Mouse (Mus musculus) mesoderm, embryonic 11.5 days (tissue): ENCODE data around the gene Htra2.

Source experiments
- DNase-seq: peaks from one replicate; pipeline ENCODE4 v3.0.0-alpha.2; 2012; ENCODE audit warnings: low read depth, low spot score

The Htra2 gene

GRCm38 (mm10) chr6:83054871-83055431 lies at the start of gene Htra2:
Htra2 (minus strand) TSS chr6:83055273.
- DNase-seq, result no peak

GRCm38 (mm10) chr6:83104158-83104557 lies 49.1 kb upstream of the Htra2 start:
- DNase-seq, result no peak

- no peak for DNase-seq
Observed at GRCm38 (mm10) chr6:83103130-83103650, 48.1 kb upstream of the Htra2 start.

- DNase-seq, result peak; percentile 72
Observed at GRCm38 (mm10) chr6:83101688-83102556, 46.8 kb upstream of the Htra2 start.

GRCm38 (mm10) chr6:83101316-83101687 lies 46.2 kb upstream of the Htra2 start, which contains the start of the genes Ccdc142 and Gm42688:
Ccdc142 (plus strand) TSS chr6:83101601.
Gm42688 (plus strand) TSS chr6:83101617.
- DNase-seq, result peak; percentile 73

GRCm38 (mm10) chr6:83098411-83098810 lies 43.3 kb upstream of the Htra2 start:
- no peak for DNase-seq

GRCm38 (mm10) chr6:83095968-83096367 lies 40.9 kb upstream of the Htra2 start:
- DNase-seq, result no peak

GRCm38 (mm10) chr6:83092416-83093127 lies 37.5 kb upstream of the Htra2 start:
- no peak for DNase-seq

GRCm38 (mm10) chr6:83087926-83088260 lies 32.8 kb upstream of the Htra2 start:
- DNase-seq, result no peak

- no peak for DNase-seq
Observed at GRCm38 (mm10) chr6:83087205-83087925, 32.3 kb upstream of the Htra2 start.

GRCm38 (mm10) chr6:83086121-83087035 lies 31.3 kb upstream of the Htra2 start, which contains the start of gene Lbx2:
Lbx2 (plus strand) TSS chr6:83086367.
- DNase-seq, result no peak

GRCm38 (mm10) chr6:83084477-83084876 lies 29.4 kb upstream of the Htra2 start:
- DNase-seq, result no peak

GRCm38 (mm10) chr6:83083497-83083896 lies 28.4 kb upstream of the Htra2 start:
- DNase-seq, result no peak

- no peak for DNase-seq
Observed at GRCm38 (mm10) chr6:83080210-83080609, 25.1 kb upstream of the Htra2 start.

- peak; percentile 98 for DNase-seq
Observed at GRCm38 (mm10) chr6:83078324-83078858, 23.3 kb upstream of the Htra2 start.

GRCm38 (mm10) chr6:83077630-83078323 lies 22.7 kb upstream of the Htra2 start, which contains the start of gene Pcgf1:
Pcgf1 (plus strand) TSS chr6:83077869.
- DNase-seq, result no peak

- DNase-seq, result no peak
Observed at GRCm38 (mm10) chr6:83074979-83075378, 19.9 kb upstream of the Htra2 start.

- DNase-seq, result no peak
Observed at GRCm38 (mm10) chr6:83071220-83071619, 16.1 kb upstream of the Htra2 start.
